Mouse (Mus musculus) brain, embryonic 14.5 days (tissue): ENCODE measurements at regions not wholly inside any gene's neighbourhood (a gene's known extent, or its start where the extent isn't known, plus 50 kb on each side); places are given as distances from the start of the nearest gene placed in this dataset.

ENCODE experiments used
- CTCF ChIP-seq: fragments of 200-500 bp; IDR thresholded peaks from 2 replicates; pipeline ENCODE4 v1.5.1; 2012; ENCODE audit warnings: inconsistent platforms, mild to moderate bottlenecking, moderate library complexity, borderline replicate concordance; ENCODE audit not compliant: insufficient read depth, insufficient read length; ENCODE audit errors: extremely low read depth
- POLR2A ChIP-seq: fragments of 200-500 bp; IDR thresholded peaks from 2 replicates; pipeline ENCODE4 v1.6.1; 2012; ENCODE audit warnings: mild to moderate bottlenecking, inconsistent platforms, borderline replicate concordance; ENCODE audit not compliant: poor library complexity, insufficient read depth, insufficient read length, severe bottlenecking; ENCODE audit errors: extremely low read depth

DNA sequence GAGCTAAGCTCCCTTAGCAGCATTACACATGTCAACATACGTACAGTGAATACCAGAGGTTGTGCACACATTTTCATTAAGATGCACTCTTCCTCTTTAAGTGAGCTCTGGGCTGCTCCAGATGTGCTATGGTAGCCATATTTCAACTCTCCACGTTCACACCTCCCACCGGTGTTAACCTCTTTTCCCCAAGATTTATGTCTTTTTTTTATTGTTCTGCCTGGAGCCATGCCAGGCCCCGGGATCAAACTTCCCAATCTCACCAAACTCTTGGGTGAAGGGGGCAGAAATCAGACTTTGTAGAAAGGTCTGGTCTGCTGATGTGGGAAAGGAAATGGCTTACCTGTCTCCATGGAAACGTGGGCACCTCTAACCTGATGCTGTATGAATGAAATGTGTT lies 754.0 kb upstream of the Sox9 start:
- TF ChIP-seq CTCF (no peak), POLR2A (no peak)
